Mouse (Mus musculus) thymus, postnatal 0 days (tissue): ENCODE data around the gene H2al1g. TPM values are rescaled to one million over a fixed set of nuclear protein-coding genes. Genes with fewer than 3 reads are reported as not detected.

Experiments
- polyA plus RNA-seq: library from polyadenylated mRNA; unstranded; fragments of >200 nt; fragmentation: Nextera tagmentation; extraction: Ambion mirVana; gene quantifications from 2 replicates; pipeline ENCODE4 v1.2.1, GENCODE M21; 2015

Gene H2al1g
- polyA plus RNA-seq, 1 experiment from 2014 or later, result not detected

Other genes with a start within 250 kb of the H2al1g start
- gene H2al1a, start 19.0 kb upstream of the H2al1g start, polyA plus RNA-seq, result not detected in 2 replicates
- not detected in 2 replicates for gene H2al1b, start 15.8 kb upstream of the H2al1g start, polyA plus RNA-seq
- not detected in 2 replicates for gene H2al1c, start 12.6 kb upstream of the H2al1g start, polyA plus RNA-seq
- not detected in 2 replicates for gene H2al1d, start 9.4 kb upstream of the H2al1g start, polyA plus RNA-seq
- gene H2al1e, start 6.3 kb upstream of the H2al1g start, polyA plus RNA-seq, result not detected in 2 replicates
- not detected in 2 replicates for gene H2al1f, start 3.1 kb upstream of the H2al1g start, polyA plus RNA-seq
- not detected in 2 replicates for gene H2al1h, start 3.2 kb downstream of the H2al1g start, polyA plus RNA-seq
- not detected in 2 replicates for gene H2al1i, start 6.4 kb downstream of the H2al1g start, polyA plus RNA-seq
- not detected in 2 replicates for gene H2al1j, start 9.6 kb downstream of the H2al1g start, polyA plus RNA-seq